Mouse (Mus musculus): ENCODE data around the gene Nlrc3.

- TF ChIP-seq CTCF (IDR thresholded peaks at IDR 0.05; ENCODE audit: low read depth) (no peak), EP300 (optimal IDR thresholded peaks at IDR 0.05) (no peak)
Observed at GRCm38 (mm10) chr16:3909118-3909517, 67.3 kb downstream of the Nlrc3 start.

Data from stomach, postnatal 0 days (tissue).